Mouse (Mus musculus) liver (tissue): ENCODE measurements at regions not wholly inside any gene's neighbourhood (a gene's known extent, or its start where the extent isn't known, plus 50 kb on each side); places are given as distances from the start of the nearest gene placed in this dataset.

Source experiments
- DNase-seq: peaks from one replicate; pipeline ENCODE4 v3.0.0-alpha.2; 2020; ENCODE audit warnings: mixed read lengths

GRCm38 (mm10) chr1:63918200-63918599 lies 149.1 kb upstream of the 4933402D24Rik start:
- DNase-seq: no peak

- DNase-seq: no peak
Observed at GRCm38 (mm10) chr1:63916907-63917650, 148.0 kb upstream of the 4933402D24Rik start.

- no peak for DNase-seq
Observed at GRCm38 (mm10) chr1:63910765-63911164, 141.7 kb upstream of the 4933402D24Rik start.

- DNase-seq: no peak
Observed at GRCm38 (mm10) chr1:63909191-63909590, 140.1 kb upstream of the 4933402D24Rik start.

DNA sequence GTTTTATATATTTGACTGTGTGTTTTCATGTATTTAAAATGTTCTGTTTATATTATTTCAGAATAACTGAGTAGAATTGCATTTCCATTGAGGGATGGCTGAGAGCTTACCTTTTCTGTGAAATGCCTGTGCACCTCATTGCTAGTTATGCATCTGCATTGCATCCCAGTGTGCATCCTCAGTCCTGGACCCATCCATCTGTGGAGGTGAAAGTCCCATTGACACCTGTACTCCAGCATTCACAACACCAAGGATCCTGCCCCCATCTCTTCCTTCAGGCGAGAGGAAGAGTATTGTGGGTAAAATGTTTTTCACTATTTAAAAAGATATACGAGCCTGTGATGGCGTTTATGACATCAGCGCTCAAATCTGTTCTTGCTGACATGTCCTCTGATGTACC lies 134.6 kb upstream of the 4933402D24Rik start:
- DNase-seq: no peak

DNA sequence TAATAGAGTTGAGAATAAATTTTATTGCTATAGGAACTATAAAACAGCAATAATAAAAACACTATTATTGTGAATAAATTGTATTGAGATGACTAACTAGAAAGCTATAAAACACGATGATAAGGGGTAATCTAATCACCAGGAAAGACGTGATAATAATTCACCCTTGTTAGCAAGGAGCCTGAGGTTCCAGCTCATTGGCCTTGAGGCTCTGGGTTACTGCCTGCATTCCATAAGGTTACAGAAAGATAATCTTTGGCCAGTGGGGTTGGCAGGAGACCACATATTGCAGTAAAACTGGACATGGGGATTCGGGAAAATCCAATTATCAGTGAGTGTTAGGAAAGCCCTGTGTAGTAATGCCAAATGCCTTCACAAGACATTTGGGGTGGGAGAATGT lies 134.1 kb upstream of the 4933402D24Rik start:
- no peak for DNase-seq

- DNase-seq: no peak
Observed at GRCm38 (mm10) chr1:63902391-63902790, 133.3 kb upstream of the 4933402D24Rik start.

GRCm38 (mm10) chr1:63899631-63900577 lies 130.8 kb upstream of the 4933402D24Rik start:
- DNase-seq: no peak

DNA sequence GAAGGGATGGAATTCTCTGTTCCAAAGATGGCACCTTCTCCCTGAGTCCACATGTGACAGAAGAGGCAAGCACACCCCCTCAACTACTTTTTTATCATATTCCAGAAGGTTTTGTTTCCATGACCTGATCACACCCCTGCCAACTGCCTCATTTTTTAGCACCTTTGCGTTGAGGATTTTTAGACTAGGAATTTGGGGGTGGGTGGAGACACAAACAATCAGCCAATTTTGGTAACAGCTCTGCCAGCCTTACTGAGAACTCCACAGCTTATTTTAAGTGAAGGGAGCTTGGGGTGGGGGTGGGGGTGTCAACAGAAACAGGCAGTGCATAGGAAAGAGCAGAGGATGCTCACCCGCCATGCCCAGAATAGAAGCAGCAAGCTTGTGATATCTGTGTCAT lies 129.7 kb upstream of the 4933402D24Rik start:
- DNase-seq: no peak

DNA sequence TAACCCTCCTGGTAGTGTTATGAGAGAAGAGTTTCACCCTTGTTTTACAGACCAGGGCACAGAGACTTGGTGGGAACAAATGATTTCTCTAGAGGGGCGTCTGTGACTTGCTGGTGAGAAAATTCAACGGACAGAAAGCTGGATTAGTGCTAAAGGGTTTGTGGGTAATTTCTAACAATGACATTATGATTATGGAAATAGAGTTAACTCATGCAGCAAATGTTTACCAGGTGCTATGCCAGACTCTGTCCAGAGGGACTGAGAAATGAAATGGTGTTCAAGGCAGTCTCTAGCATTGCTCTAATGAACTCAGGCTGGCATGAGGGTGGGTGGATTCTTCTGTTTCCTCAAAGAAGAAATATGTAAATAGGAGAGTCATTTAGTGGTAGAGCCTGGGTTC lies 128.5 kb upstream of the 4933402D24Rik start:
- DNase-seq: no peak

- DNase-seq: no peak
Observed at GRCm38 (mm10) chr1:63879570-63879969, 110.5 kb upstream of the 4933402D24Rik start.

DNA sequence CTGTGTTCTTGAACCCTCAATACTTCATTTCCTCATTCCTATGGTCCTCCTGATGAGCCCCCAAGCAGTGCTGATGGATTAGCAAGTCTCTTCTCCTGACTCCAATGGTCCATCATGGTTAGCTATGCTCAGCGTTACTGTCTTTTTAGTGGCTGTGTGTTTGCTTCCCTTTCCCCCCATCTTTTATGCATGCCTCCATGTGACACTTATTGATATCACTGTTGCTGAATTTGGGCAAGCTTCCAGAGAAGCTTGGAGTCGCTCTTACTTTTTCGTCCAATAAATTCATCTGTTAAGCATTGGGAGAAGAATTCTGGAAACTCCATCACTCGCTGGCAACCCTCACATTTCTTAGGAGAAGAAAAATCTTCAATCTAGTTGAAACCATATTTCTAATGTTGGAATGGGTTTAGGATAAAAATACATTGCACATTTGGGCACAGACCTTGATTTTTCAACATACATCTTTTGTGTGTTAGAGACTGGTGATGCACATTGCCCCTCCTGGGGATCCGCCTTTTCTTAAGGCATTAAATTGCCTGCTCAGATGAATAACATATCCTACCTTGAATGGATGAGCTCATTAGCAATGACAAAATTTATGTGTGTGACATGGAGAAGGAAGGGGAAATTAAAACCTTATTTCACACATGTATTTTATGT lies 107.7 kb upstream of the 4933402D24Rik start:
- no peak for DNase-seq

- DNase-seq: no peak
Observed at GRCm38 (mm10) chr1:63875297-63875962, 106.4 kb upstream of the 4933402D24Rik start.

DNA sequence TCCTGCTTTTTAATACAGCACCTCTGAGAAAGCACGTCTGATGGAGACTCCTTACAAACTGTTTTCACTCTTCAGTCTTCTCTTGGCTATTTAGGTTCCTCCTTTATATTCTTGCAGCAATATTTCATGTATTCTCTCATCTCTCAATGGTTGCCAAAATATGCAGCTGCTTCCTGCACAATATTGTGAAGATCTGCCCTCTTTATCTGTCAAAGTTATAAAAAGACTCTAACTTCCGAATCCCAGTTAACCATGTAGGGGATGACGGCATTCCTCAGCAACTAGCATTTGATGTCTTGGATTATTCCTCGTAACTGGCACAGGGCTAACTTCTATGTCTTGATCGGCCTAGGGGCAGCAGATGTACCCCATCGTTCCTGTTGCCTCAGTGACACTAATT lies 102.8 kb upstream of the 4933402D24Rik start:
- DNase-seq: no peak

- DNase-seq: no peak
Observed at GRCm38 (mm10) chr1:63869342-63869741, 100.3 kb upstream of the 4933402D24Rik start.

GRCm38 (mm10) chr1:63857933-63858649 lies 89.0 kb upstream of the 4933402D24Rik start:
- no peak for DNase-seq

GRCm38 (mm10) chr1:63857468-63857867 lies 88.4 kb upstream of the 4933402D24Rik start:
- DNase-seq: no peak

DNA sequence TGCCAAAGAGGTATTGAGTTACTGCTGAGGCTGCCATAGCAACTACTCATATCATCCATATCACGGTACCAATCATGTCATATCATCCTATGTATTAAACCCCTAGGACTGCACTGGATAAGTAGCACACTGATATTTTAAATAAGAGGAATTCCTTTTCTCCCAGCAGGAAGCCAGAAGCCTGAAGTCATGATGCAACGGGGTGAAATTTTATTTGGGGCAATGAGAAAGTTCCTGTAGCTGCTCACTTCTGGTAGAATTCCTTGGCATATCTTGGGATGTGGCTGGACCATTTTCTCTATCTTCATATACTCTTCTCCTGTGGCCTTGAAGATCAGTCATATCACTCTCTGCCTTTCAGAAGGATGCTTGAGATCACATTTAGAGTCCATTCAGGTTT lies 87.3 kb upstream of the 4933402D24Rik start:
- no peak for DNase-seq

- DNase-seq: no peak
Observed at GRCm38 (mm10) chr1:63854794-63855193, 85.7 kb upstream of the 4933402D24Rik start.

DNA sequence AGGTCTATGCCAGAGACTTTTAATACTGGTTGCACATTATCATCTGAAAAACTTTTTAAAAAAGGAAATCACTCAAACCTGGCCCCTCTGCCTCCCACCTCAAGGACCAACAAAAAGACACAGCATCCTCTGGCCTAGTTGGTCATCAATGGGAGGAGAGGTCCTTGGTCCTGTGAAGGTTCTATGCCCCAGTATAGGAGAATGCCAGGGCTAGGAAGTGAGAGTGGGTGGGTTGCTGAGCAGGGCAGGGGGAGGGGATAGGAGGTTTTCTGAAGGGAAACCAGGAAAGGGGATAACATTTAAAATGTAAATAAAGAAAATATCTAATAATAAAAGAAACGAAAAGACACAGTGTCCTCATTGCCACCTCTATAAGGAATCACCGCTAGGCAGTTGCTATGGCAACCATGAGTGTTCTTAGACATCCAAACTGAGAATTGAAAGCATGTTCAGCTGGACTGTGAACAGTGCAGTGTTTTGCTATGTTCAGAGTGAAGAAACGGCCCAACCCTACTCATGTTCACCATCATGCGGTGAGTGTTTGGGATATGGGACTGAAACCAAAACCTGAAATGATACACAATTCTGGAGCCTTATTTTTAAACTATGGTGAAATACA lies 82.5 kb upstream of the 4933402D24Rik start:
- DNase-seq: no peak

DNA sequence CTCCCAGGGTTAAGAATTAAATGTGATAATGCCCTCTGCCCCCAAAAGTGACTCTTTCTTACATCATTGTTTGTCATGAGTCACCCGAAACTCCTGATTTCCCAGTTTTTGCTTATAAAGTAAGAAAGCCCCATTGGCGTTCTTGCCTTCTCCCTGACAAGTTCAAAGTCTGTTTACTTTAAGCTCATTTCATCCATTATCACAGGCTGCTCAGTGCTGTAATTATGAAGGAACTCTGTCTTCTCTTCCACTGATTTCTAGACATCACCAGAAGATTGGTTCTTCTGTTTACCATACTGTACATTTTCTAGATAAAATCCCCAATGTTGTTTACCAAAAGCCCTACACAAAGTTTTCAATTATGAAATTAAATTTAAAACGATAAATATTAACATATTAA lies 81.2 kb upstream of the 4933402D24Rik start:
- no peak for DNase-seq
